Mouse (Mus musculus) ES-Bruce4 (cell line): ENCODE measurements around the gene Gm14548. TPM values are rescaled to one million over a fixed set of nuclear protein-coding genes. Genes with fewer than 3 reads are reported as not detected.
"Not testable (repeated sequence)": the region's sequence is repeated elsewhere in the genome, so short reads cannot be mapped to it uniquely, and the experiment has no call there.

Source experiments
- H3K27ac ChIP-seq: 2 replicates; pipeline ENCODE4 v1.5.1; 2012; ENCODE audit warnings: low read length, inconsistent platforms; ENCODE audit not compliant: insufficient read depth
- H3K27me3 ChIP-seq: 2 replicates; pipeline ENCODE4 v1.6.1; 2012; ENCODE audit warnings: mild to moderate bottlenecking, low read length, inconsistent platforms; ENCODE audit not compliant: control insufficient read depth, poor library complexity, insufficient read depth, severe bottlenecking
- H3K36me3 ChIP-seq: 2 replicates; pipeline ENCODE4 v1.6.1; 2012; ENCODE audit warnings: inconsistent platforms, mild to moderate bottlenecking, low read length, moderate library complexity; ENCODE audit not compliant: control insufficient read depth, poor library complexity, insufficient read depth, severe bottlenecking
- H3K4me1 ChIP-seq: one replicate; pipeline ENCODE4 v1.8.1; 2011; ENCODE audit warnings: low read length; ENCODE audit not compliant: control insufficient read depth, insufficient read depth
- H3K4me3 ChIP-seq: 2 replicates; pipeline ENCODE4 v1.5.1; 2011; ENCODE audit warnings: low read depth, mild to moderate bottlenecking, low read length
- H3K9ac ChIP-seq: 2 replicates; pipeline ENCODE4 v1.6.1; 2012; ENCODE audit warnings: low read depth, mild to moderate bottlenecking, inconsistent platforms; ENCODE audit not compliant: poor library complexity, severe bottlenecking
- H3K9me3 ChIP-seq: replicated peaks from 2 replicates; pipeline ENCODE4 v1.6.1; 2012; ENCODE audit warnings: mild to moderate bottlenecking, low read length, inconsistent platforms; ENCODE audit not compliant: control insufficient read depth, poor library complexity, insufficient read depth, severe bottlenecking
- CTCF ChIP-seq: IDR thresholded peaks from one replicate; pipeline ENCODE4 v1.8.1; 2011; ENCODE audit warnings: low read depth, low read length
- EP300 ChIP-seq: IDR thresholded peaks from 2 replicates; pipeline ENCODE4 v1.6.1; 2011; ENCODE audit warnings: low read depth, low read length; ENCODE audit not compliant: insufficient read depth
- POLR2A ChIP-seq: IDR thresholded peaks from one replicate; pipeline ENCODE4 v1.8.1; 2011; ENCODE audit warnings: low read length; ENCODE audit not compliant: insufficient read depth
- polyA plus RNA-seq: library from polyadenylated mRNA; stranded (reverse); fragments of >200 nt; gene quantifications from 2 replicates; pipeline ENCODE4 v1.2.4, GENCODE M21; 2011; ENCODE audit warnings: low read depth; ENCODE audit not compliant: missing spikeins, insufficient read depth, insufficient read length

The Gm14548 gene
- polyA plus RNA-seq = not detected in 2 replicates

- H3K27me3 ChIP-seq, H3K36me3 ChIP-seq, H3K27ac ChIP-seq, H3K9ac ChIP-seq, H3K4me3 ChIP-seq, H3K4me1 ChIP-seq, H3K9me3 ChIP-seq: not testable (repeated sequence)
These were observed at the start of gene Gm14548 for GRCm38 (mm10) chr7:3898036-3898590. Gene Gm14548 (minus strand): TSS chr7:3898120.

DNA sequence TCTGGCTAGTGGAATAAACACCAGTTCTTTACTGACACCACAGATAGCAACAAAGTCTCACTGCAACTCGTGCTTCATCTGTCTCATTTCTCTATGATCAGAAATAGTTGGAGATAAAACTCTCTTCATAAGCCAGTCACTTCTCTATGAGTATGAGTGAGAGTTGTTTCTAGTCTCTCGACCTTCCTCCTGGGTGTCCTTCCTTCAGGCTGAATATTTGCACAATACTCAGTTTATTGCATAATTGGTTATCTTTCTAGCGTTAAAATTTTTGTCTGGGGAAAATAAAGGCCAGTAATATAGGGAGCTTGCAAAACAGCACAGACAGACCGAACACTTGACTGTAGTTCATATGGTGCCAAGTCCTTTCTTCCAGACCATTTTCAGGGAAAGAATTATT lies 48.2 kb upstream of the Gm14548 start:
- no peaks in the 10 kb centered on the region for H3K4me1 ChIP-seq
- no peak overlapping the region for H3K27ac ChIP-seq
- TF ChIP-seq CTCF (no peak), EP300 (no peak), POLR2A (no peak)
- H3K9ac ChIP-seq = no peak overlapping the region
- no peak overlapping the region for H3K4me3 ChIP-seq
- no peaks in the 10 kb centered on the region for H3K9me3 ChIP-seq
- H3K27me3 ChIP-seq = no peaks in the 10 kb centered on the region
- H3K36me3 ChIP-seq = no peaks in the 10 kb centered on the region

DNA sequence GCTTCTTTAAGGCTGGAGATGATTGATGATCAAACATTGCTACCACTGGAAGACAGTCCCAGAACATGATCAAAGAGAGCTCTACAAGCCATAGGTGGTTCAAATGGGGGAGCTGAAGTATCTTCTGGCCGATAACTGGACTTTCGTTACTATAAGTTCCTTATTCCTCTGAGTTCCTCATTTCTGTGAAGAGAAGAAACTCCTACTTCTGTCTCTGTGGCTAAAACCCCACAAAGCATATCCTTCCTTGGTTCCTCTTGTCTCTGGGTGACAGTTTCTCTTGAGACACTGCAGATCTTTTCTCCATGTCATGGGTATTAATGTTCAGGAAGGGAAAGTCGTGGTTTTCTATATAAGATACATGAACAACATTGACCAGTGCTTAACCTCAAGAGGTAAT lies 43.0 kb upstream of the Gm14548 start:
- no peaks in the 10 kb centered on the region for H3K36me3 ChIP-seq
- no peak overlapping the region for H3K27ac ChIP-seq
- no peaks in the 10 kb centered on the region for H3K27me3 ChIP-seq
- H3K9me3 ChIP-seq = no peaks in the 10 kb centered on the region
- no peak overlapping the region for H3K4me3 ChIP-seq
- no peak overlapping the region for H3K9ac ChIP-seq
- TF ChIP-seq POLR2A = no peak
- no peaks in the 10 kb centered on the region for H3K4me1 ChIP-seq

GRCm38 (mm10) chr7:3939866-3940525 lies 42.1 kb upstream of the Gm14548 start:
- TF ChIP-seq CTCF (no peak), EP300 (no peak), POLR2A (no peak)
- no peaks in the 10 kb centered on the region for H3K4me1 ChIP-seq

DNA sequence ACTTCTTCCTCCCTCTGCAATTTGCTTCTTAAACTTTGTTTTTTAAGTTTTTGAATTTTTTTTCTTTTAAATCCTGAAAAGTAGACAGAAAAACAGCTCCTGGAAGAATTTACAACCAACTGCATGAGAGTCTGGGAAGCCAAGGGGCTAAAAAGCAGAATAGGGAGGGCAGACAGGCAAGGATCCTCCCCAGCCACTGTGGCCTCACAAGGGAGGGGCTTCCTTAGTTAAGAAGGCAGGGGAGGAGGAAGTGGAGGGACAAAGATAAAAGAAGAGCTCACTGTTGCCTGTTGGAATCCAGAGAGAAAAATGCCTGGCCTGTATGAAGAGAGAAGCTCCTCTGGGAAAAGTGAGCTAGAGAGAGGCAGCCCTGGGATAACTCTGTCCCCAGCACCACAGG lies 37.6 kb upstream of the Gm14548 start:
- H3K36me3 ChIP-seq, H3K27ac ChIP-seq, H3K4me1 ChIP-seq, H3K9ac ChIP-seq, H3K4me3 ChIP-seq, H3K9me3 ChIP-seq, H3K27me3 ChIP-seq: not testable (repeated sequence)

More at GRCm38 (mm10) chr7:3939866-3940525, 42.1 kb upstream of the Gm14548 start:
- Histone ChIP-seq H3K27ac (no peak overlapping the region), H3K36me3 (no peaks in the 10 kb centered on the region), H3K9me3 (no peaks in the 10 kb centered on the region), H3K9ac (no peak overlapping the region), H3K4me3 (no peak overlapping the region), H3K27me3 (no peaks in the 10 kb centered on the region)

- not testable (repeated sequence) for H3K4me3 ChIP-seq, H3K4me1 ChIP-seq, H3K36me3 ChIP-seq, H3K27ac ChIP-seq, H3K9me3 ChIP-seq, H3K27me3 ChIP-seq, H3K9ac ChIP-seq
These were observed 17.5 kb upstream of the Gm14548 start, which contains the start of gene Lilra6 for GRCm38 (mm10) chr7:3915387-3915786. Gene Lilra6 (minus strand): TSS chr7:3915503.
